Comparison of ENCODE assay signal across 20 mouse cellular contexts in genomic region chr13:91779892-91780291, GRCm38 (mm10). TPM values are rescaled to one million over a fixed set of nuclear protein-coding genes. Genes with fewer than 3 reads are reported as not detected.
DNase-seq lines count a peak whose midpoint lies in the region; ATAC-seq and TF ChIP-seq lines count a peak whose summit lies in the region.
"Had no signal": no experiment of that assay in that cellular context is flagged by ENCODE, and none has a peak within 500 bp of the region (broad histone marks: within the 10 kb centered on the region; RNA-seq: fewer than 3 reads in every experiment).

No protein-coding gene starts in this region.

- no peak overlapping the region for H3K4me2 ChIP-seq in limb, embryonic 14.5 days (replicated peaks; ENCODE audit: low read depth, low read length, severe bottlenecking)
- H3K4me2 ChIP-seq in myocyte (ENCODE audit: low read depth), result peak overlapping the region; percentile 61
- H3K4me2 ChIP-seq: heart, embryonic 11.5 days; hindbrain, embryonic 15.5 days; limb, embryonic 12.5 days; liver, embryonic 15.5 days; midbrain, embryonic 11.5 days; neural tube, embryonic 15.5 days had no signal

- TF ChIP-seq POLR2A in limb, embryonic 14.5 days (IDR thresholded peaks at IDR 0.05; ENCODE audit: borderline replicate concordance, extremely low read depth, insufficient read depth, insufficient read length), result no peak
- no peak for TF ChIP-seq POLR2A in myocyte (IDR thresholded peaks at IDR 0.05; ENCODE audit: insufficient read length, low read depth)

- H3ac ChIP-seq in myocyte (ENCODE audit: control insufficient read depth, insufficient read length), result no peak overlapping the region

- no peaks in the 10 kb centered on the region for H3K9me3 ChIP-seq in limb, embryonic 14.5 days (ENCODE audit: control insufficient read depth, low read length)
- H3K9me3 ChIP-seq in limb, embryonic 10.5 days (replicated peaks), result no peaks in the 10 kb centered on the region
- H3K9me3 ChIP-seq: hindbrain, embryonic 15.5 days; limb, embryonic 12.5 days; liver, embryonic 15.5 days; neural tube, embryonic 15.5 days had no signal

- H3K9ac ChIP-seq in limb, embryonic 14.5 days (ENCODE audit: low read depth, low read length, severe bottlenecking), result no peak overlapping the region
- H3K9ac ChIP-seq: hindbrain, embryonic 15.5 days; limb, embryonic 12.5 days; liver, embryonic 15.5 days; neural tube, embryonic 15.5 days had no signal

- no peaks in the 10 kb centered on the region for H3K36me3 ChIP-seq in limb, embryonic 14.5 days (ENCODE audit: control insufficient read depth, insufficient read depth, low read length)
- H3K36me3 ChIP-seq in limb, embryonic 10.5 days, result no peaks in the 10 kb centered on the region
- H3K36me3 ChIP-seq in myocyte (ENCODE audit: control insufficient read depth, insufficient read depth), result no peaks in the 10 kb centered on the region
- H3K36me3 ChIP-seq: hindbrain, embryonic 15.5 days; limb, embryonic 12.5 days; liver, embryonic 15.5 days; neural tube, embryonic 15.5 days had no signal

- H3K4me1 ChIP-seq in limb, embryonic 14.5 days (ENCODE audit: control insufficient read depth, insufficient read depth, low read length), result no peaks in the 10 kb centered on the region
- peaks cover 3% of the 10 kb centered on the region; the same call in 1 of the 2 replicates for H3K4me1 ChIP-seq in limb, embryonic 10.5 days
- H3K4me1 ChIP-seq: hindbrain, embryonic 15.5 days; limb, embryonic 12.5 days; liver, embryonic 15.5 days; neural tube, embryonic 15.5 days had no signal

- no peaks in the 10 kb centered on the region for H3K27me3 ChIP-seq in limb, embryonic 14.5 days (ENCODE audit: control insufficient read depth, insufficient read depth, low read length)
- H3K27me3 ChIP-seq in limb, embryonic 10.5 days (ENCODE audit: low read depth, poor library complexity, severe bottlenecking), result no peaks in the 10 kb centered on the region
- no peaks in the 10 kb centered on the region for H3K27me3 ChIP-seq in myocyte (ENCODE audit: control insufficient read depth, insufficient read depth, insufficient read length)
- H3K27me3 ChIP-seq: hindbrain, embryonic 15.5 days; limb, embryonic 12.5 days; liver, embryonic 15.5 days; neural tube, embryonic 15.5 days had no signal

- DNase-seq in limb, embryonic 14.5 days (ENCODE audit: low spot score), result peak; percentile 13
- no peak for DNase-seq in limb, embryonic 10.5 days (ENCODE audit: low spot score)
- DNase-seq in CD4-positive, CD25-positive, alpha-beta regulatory T cell, adult 2 months (ENCODE audit: low read depth, low spot score), result peak; percentile 15
- DNase-seq in brain, adult 2 months (ENCODE audit: low read depth, low spot score), result peak; percentile 33
- no peak for DNase-seq in thymus, postnatal 0 days (ENCODE audit: low spot score)
- no peak for DNase-seq in gastrocnemius, postnatal 4 days (ENCODE audit: low spot score in 2 of 2)
- DNase-seq: cerebellum, adult 9-11 months; gastrocnemius, postnatal 14 days; heart, postnatal 14 days; kidney, adult 11 months; kidney, postnatal 14 days; lung, postnatal 36 days had no signal

- H3K79me2 ChIP-seq in myocyte (ENCODE audit: control insufficient read depth, insufficient read depth), result no peaks in the 10 kb centered on the region

- no peak overlapping the region for H3K27ac ChIP-seq in limb, embryonic 14.5 days (replicated peaks; ENCODE audit: low read depth, low read length)
- no peak overlapping the region for H3K27ac ChIP-seq in limb, embryonic 10.5 days
- H3K27ac ChIP-seq: hindbrain, embryonic 15.5 days; limb, embryonic 12.5 days; liver, embryonic 15.5 days; neural tube, embryonic 15.5 days had no signal

- ATAC-seq in limb, embryonic 14.5 days (ENCODE audit: low FRiP score, low read depth), result no peak
- ATAC-seq: forebrain, embryonic 14.5 days had no signal

- H3K4me3 ChIP-seq in limb, embryonic 14.5 days (replicated peaks; ENCODE audit: low read length), result no peak overlapping the region
- H3K4me3 ChIP-seq in limb, embryonic 10.5 days, result no peak overlapping the region
- no peak overlapping the region for H3K4me3 ChIP-seq in myocyte
- H3K4me3 ChIP-seq: hindbrain, embryonic 15.5 days; limb, embryonic 12.5 days; liver, embryonic 15.5 days; neural tube, embryonic 15.5 days had no signal

TF ChIP-seq in myocyte, 11 proteins besides CTCF, POLR2A, EP300 and RAD21:
- no peak for TF ChIP-seq CEBPB (IDR thresholded peaks at IDR 0.05; ENCODE audit: insufficient read depth, poor library complexity, severe bottlenecking)
- TF ChIP-seq E2F4 (IDR thresholded peaks at IDR 0.05; ENCODE audit: insufficient read depth), result no peak
- TF ChIP-seq TCF3 (IDR thresholded peaks at IDR 0.05; ENCODE audit: insufficient read length, low read depth), result no peak
- TF ChIP-seq MYOG (IDR thresholded peaks at IDR 0.05; ENCODE audit: control insufficient read depth in 1 of 3, insufficient read depth in 1 of 3, insufficient read length in 2 of 3, low read depth in 2 of 3), result no peak
- TF ChIP-seq POLR2AphosphoS2 (IDR thresholded peaks at IDR 0.05; ENCODE audit: insufficient read length, low read depth), result no peak
- no peak for TF ChIP-seq SRF (IDR thresholded peaks at IDR 0.05; ENCODE audit: control insufficient read depth, insufficient read length, low read depth)
- no peak for TF ChIP-seq REST (IDR thresholded peaks at IDR 0.05; ENCODE audit: insufficient read depth, insufficient read length)
- no peak for TF ChIP-seq MAX (IDR thresholded peaks at IDR 0.05; ENCODE audit: low read depth)
- no peak for TF ChIP-seq TCF12 (IDR thresholded peaks at IDR 0.05; ENCODE audit: insufficient read depth, poor library complexity, severe bottlenecking)
- no peak for TF ChIP-seq USF1 (IDR thresholded peaks at IDR 0.05; ENCODE audit: low read depth)
- TF ChIP-seq MYOD1 (IDR thresholded peaks at IDR 0.05; ENCODE audit: control insufficient read depth in 1 of 3, insufficient read length in 2 of 3, low read depth in 2 of 3), result no peak

RNA-seq across cellular contexts. Expression of gene Zcchc9, which starts 27.6 kb away (rescaled TPM):
- 39.0 and 40.3 TPM in 2 replicates for polyA plus RNA-seq in limb, embryonic 14.5 days (2012; rRNA removed)
- polyA plus RNA-seq in limb, embryonic 14.5 days (2014; fragmentation: Nextera tagmentation; extraction: Ambion mirVana), result 21.9 and 25.6 TPM in 2 replicates
- polyA plus RNA-seq in limb, embryonic 10.5 days (2016; fragmentation: Nextera tagmentation; extraction: Ambion mirVana), result 30.9 and 32.3 TPM in 2 replicates
- 12.1 TPM for polyA plus RNA-seq in myocyte (2012; fragmentation: generic; extraction: Trizol)
- 23.5 and 35.6 TPM in 2 replicates for polyA plus RNA-seq in thymus, postnatal 0 days (2015; fragmentation: Nextera tagmentation; extraction: Ambion mirVana)
- total RNA-seq in gastrocnemius, postnatal 4 days (2021), result 10 to 100 TPM; 20.6 to 21.7 TPM

RNA-seq across cellular contexts. Expression of gene Acot12, which starts 38.6 kb away (rescaled TPM):
- 0.09 and 0.11 TPM in 2 replicates for polyA plus RNA-seq in limb, embryonic 14.5 days (2012; rRNA removed)
- polyA plus RNA-seq in limb, embryonic 14.5 days (2014; fragmentation: Nextera tagmentation; extraction: Ambion mirVana), result not detected in 2 replicates
- polyA plus RNA-seq in limb, embryonic 10.5 days (2016; fragmentation: Nextera tagmentation; extraction: Ambion mirVana), result not detected in 2 replicates
- polyA plus RNA-seq in myocyte (2012; fragmentation: generic; extraction: Trizol), result 0.13 TPM
- 0.05 and 0.08 TPM in 2 replicates for polyA plus RNA-seq in thymus, postnatal 0 days (2015; fragmentation: Nextera tagmentation; extraction: Ambion mirVana)
- under 1 TPM in 1 of 2 experiments, not detected in 1; 0.18 TPM for total RNA-seq in gastrocnemius, postnatal 4 days (2021)
- total RNA-seq: gastrocnemius, postnatal 14 days; heart, postnatal 14 days had no signal
- polyA plus RNA-seq: forebrain, embryonic 14.5 days; heart, embryonic 11.5 days; hindbrain, embryonic 15.5 days; limb, embryonic 12.5 days; midbrain, embryonic 11.5 days had no signal

Comparison
In these comparisons a context has a peak if more than half of its experiments do, and no peak if none do; other contexts are left out.
1. DNase-seq: peak in limb, embryonic 14.5 days (single experiment), CD4-positive, CD25-positive, alpha-beta regulatory T cell, adult 2 months (single experiment) and brain, adult 2 months (single experiment); none in limb, embryonic 10.5 days (single experiment), thymus, postnatal 0 days (single experiment) and gastrocnemius, postnatal 4 days (0 of 2).